Mouse (Mus musculus) megakaryocyte, embryonic 14.5 days (primary cell): ENCODE measurements around the gene Trip4. TPM values are rescaled to one million over a fixed set of nuclear protein-coding genes. Genes with fewer than 3 reads are reported as not detected.
A peak's percentile ranks its signal among the peaks of the same experiment; 100 is the strongest.

ENCODE experiments used
- H3K27me3 ChIP-seq: replicated peaks from 2 replicates; pipeline ENCODE3; 2012; ENCODE audit warnings: inconsistent platforms
- H3K36me3 ChIP-seq: replicated peaks from 2 replicates; pipeline ENCODE3; 2012; ENCODE audit warnings: low read length, inconsistent platforms, mixed read lengths
- H3K4me1 ChIP-seq: 2 replicates; pipeline ENCODE4 v1.6.1; 2012; ENCODE audit warnings: inconsistent platforms
- H3K4me3 ChIP-seq: replicated peaks from 2 replicates; pipeline ENCODE3; 2012; ENCODE audit warnings: moderate library complexity, mild to moderate bottlenecking, inconsistent platforms
- H3K9me3 ChIP-seq: 2 replicates; pipeline ENCODE4 v1.6.1; 2012; ENCODE audit warnings: inconsistent platforms
- FLI1 ChIP-seq: IDR thresholded peaks from 2 replicates; pipeline ENCODE4 v1.6.1; 2012; ENCODE audit warnings: low read length, inconsistent platforms, mixed read lengths
- GATA1 ChIP-seq: IDR thresholded peaks from 3 replicates; pipeline ENCODE4 v1.6.1; 2012; ENCODE audit warnings: mixed read lengths, low read length, inconsistent platforms, borderline replicate concordance
- polyA plus RNA-seq: library from polyadenylated mRNA; stranded (reverse); fragments of >175 nt; gene quantifications from 2 replicates; pipeline ENCODE4 v1.2.3, GENCODE M21; 2012; ENCODE audit warnings: low replicate concordance; ENCODE audit not compliant: insufficient read depth

Gene Trip4
- polyA plus RNA-seq, 1 experiment: 0.58 TPM

DNA sequence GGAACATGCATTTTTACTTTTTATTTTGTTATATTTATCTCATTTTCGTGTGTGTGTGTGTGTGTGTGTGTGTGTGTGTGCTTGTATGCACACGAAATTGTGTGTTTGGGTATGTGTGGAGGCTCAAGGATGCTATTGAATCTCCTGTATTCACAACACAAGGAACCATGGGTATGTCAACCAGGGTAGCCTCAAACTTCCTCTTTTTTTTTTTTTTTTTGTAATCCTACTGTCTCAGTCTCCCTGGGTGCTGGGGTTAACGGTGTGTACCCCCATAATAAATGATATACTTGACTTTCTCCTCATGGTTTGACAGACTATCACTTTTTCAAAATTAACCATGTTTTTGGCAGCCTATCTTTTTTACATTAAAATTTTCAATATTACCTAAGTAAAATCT lies 5.7 kb downstream of the Trip4 start:
- Histone ChIP-seq H3K4me3 (no peak overlapping the region), H3K4me1 (peaks cover 8% of the 10 kb centered on the region), H3K9me3 (no peaks in the 10 kb centered on the region), H3K36me3 (peaks cover 45% of the 10 kb centered on the region), H3K27me3 (no peaks in the 10 kb centered on the region)
- TF ChIP-seq GATA1: no peak
- no peak for TF ChIP-seq FLI1

DNA sequence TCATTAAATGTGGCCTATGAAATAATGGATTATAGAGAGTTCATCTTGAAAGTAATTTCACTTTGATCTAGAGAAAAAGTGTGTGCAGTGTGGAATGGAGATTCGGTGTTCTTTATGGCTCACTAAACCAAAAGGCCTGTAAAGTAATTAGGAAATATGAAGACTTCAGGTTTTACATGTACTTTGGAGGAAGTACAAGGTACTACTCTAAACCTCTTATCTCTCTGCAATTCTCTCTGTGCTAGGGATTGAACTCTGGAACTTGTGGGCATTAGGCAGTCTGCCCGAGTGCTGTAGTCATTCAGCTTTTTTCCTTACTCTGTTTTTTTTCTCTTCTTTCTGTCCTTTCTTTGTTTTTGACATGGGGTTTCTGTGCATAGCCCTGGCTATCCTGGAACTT lies 11.6 kb downstream of the Trip4 start:
- Histone ChIP-seq H3K36me3 (peaks cover 53% of the 10 kb centered on the region), H3K27me3 (no peaks in the 10 kb centered on the region), H3K4me1 (no peaks in the 10 kb centered on the region), H3K4me3 (no peak overlapping the region), H3K9me3 (no peaks in the 10 kb centered on the region)
- TF ChIP-seq FLI1 (no peak), GATA1 (no peak)

DNA sequence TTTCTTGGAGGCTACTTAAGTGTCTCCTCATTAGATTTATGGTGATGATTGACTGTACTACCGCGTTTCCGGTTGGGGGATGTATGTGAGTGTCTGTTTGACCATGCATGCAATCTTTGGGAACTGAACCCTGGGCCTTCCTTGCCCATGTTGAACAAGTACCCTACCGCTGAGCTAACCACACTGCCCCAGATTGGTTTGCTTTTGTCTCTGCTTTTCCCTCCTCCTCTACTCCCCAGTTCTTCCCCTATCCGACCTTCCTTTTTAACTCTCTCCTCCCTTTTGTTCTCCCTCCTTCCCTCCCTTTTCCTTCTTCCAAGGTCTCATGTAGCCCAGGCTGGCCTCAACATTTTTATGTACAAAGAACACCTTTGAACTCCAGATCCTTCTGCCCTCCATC lies 17.5 kb downstream of the Trip4 start:
- Histone ChIP-seq H3K4me3 (peak overlapping the region; percentile 93), H3K36me3 (peaks cover 23% of the 10 kb centered on the region), H3K27me3 (no peaks in the 10 kb centered on the region), H3K9me3 (no peaks in the 10 kb centered on the region), H3K4me1 (peaks cover 16% of the 10 kb centered on the region)
- TF ChIP-seq FLI1 (no peak), GATA1 (no peak)

- Histone ChIP-seq H3K36me3 (peaks cover 17% of the 10 kb centered on the region), H3K4me1 (peaks cover 16% of the 10 kb centered on the region)
Observed at GRCm38 (mm10) chr9:65890143-65890628, 18.4 kb downstream of the Trip4 start, which contains the start of gene Pclaf. Gene Pclaf (plus strand): TSS chr9:65890237.

GRCm38 (mm10) chr9:65884564-65885315 lies 23.9 kb downstream of the Trip4 start:
- Histone ChIP-seq H3K9me3 (no peaks in the 10 kb centered on the region), H3K27me3 (no peaks in the 10 kb centered on the region), H3K36me3 (peaks cover 15% of the 10 kb centered on the region), H3K4me3 (peak overlapping the region; percentile 95), H3K4me1 (peaks cover 3% of the 10 kb centered on the region)
- TF ChIP-seq GATA1: no peak
- peak; percentile 50; the same call in 1 of the 2 replicates for TF ChIP-seq FLI1

More at GRCm38 (mm10) chr9:65890143-65890628, 18.4 kb downstream of the Trip4 start, which contains the start of gene Pclaf:
- Histone ChIP-seq H3K4me3 (peak within 1 kb of the TSS; percentile 93), H3K27me3 (no peaks in the 10 kb centered on the region), H3K9me3 (no peaks in the 10 kb centered on the region)
- TF ChIP-seq GATA1 (no peak), FLI1 (peak; percentile 60; the same call in 1 of the 2 replicates)

DNA sequence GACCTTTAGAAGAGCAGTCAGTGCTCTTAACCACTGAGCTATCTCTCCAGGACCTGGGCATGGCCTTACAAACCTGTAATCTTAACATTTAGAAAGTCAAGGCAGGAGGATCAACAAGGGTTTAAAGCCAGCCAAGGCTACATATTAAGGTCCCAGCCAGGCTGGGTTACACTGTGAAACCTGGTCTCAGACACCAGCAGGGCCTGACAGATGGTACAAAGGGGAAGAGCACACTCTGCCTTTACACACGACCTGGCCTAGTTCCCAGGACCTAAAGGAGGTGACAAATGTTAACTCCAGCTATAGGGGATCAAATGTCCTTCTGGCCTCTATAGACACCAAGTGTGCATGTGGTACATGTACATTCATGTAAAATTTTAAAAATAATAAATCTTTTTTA lies 48.9 kb downstream of the Trip4 start:
- Histone ChIP-seq H3K27me3 (no peaks in the 10 kb centered on the region), H3K36me3 (peaks cover 66% of the 10 kb centered on the region)
- TF ChIP-seq FLI1 (no peak), GATA1 (no peak)

GRCm38 (mm10) chr9:65850203-65850602 lies 58.4 kb downstream of the Trip4 start:
- peaks cover 45% of the 10 kb centered on the region for H3K36me3 ChIP-seq
- H3K9me3 ChIP-seq: no peaks in the 10 kb centered on the region
- H3K4me3 ChIP-seq: no peak overlapping the region
- no peak for TF ChIP-seq GATA1
- no peak for TF ChIP-seq FLI1
- no peaks in the 10 kb centered on the region for H3K27me3 ChIP-seq
- H3K4me1 ChIP-seq: peaks cover 63% of the 10 kb centered on the region

More for the DNA sequence above, 48.9 kb downstream of the Trip4 start:
- no peak overlapping the region for H3K4me3 ChIP-seq
- no peaks in the 10 kb centered on the region for H3K9me3 ChIP-seq
- H3K4me1 ChIP-seq: peaks cover 4% of the 10 kb centered on the region; the same call in 1 of the 2 replicates

DNA sequence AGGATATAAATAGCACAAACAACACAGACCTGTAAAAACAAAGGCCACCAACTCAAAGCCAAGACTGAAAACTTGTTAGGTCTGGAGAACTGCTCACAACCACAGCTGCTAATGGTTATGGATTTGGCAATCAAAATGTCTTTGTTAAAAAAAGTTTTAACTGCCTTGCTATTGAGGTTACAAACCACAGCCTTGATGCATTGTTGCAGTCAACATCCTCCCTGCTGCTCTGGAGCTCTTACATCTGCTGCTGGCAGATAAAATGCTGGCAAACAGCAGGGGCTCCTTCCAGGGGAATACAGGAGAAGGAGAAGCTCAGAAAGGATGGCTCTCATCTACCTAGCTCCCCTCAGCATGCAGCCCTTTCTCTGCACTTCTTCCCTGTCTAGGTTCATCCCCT lies 60.4 kb downstream of the Trip4 start:
- TF ChIP-seq FLI1 (no peak), GATA1 (no peak)
- peaks cover 36% of the 10 kb centered on the region for H3K36me3 ChIP-seq

DNA sequence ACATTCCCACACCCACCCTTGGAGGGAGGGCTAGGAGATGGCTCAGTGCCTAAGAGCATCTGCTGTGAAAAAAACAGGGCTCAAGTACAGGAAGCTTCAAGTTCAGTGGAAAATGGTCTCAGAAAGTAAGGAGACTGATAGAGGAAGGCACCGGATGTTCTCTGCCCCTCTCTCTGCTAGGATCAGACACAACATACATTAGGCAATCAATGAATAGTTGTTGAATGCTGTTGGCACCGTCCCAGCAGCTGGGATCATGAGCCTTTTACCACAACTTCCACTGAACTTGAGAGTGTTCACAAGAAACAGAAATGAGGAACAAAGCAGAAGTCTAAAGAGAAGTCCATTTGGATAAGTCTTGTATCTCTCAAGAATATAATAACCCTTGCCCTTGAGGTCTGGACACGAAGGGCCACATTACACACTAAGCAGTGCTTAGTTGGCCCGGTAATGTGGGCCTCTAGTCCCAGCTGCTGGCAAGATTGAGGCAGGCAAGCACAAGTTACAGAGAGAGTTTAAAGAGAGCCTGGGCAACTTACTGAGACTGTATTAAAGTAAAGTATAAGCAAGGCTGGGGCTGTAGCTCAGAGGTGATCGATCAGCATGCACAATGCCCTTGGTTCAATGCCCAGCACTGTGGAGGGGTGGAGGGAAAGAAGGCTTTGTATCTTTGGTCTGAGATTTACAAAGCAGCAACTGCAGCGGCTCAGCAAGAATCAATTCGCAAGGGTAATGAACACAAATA lies 64.0 kb downstream of the Trip4 start:
- peaks cover 58% of the 10 kb centered on the region for H3K4me1 ChIP-seq
- H3K9me3 ChIP-seq: no peaks in the 10 kb centered on the region
- no peak for TF ChIP-seq FLI1
- TF ChIP-seq GATA1: no peak
- peaks cover 27% of the 10 kb centered on the region for H3K36me3 ChIP-seq
- no peaks in the 10 kb centered on the region for H3K27me3 ChIP-seq
- H3K4me3 ChIP-seq: peak overlapping the region; percentile 56

More for the DNA sequence above, 60.4 kb downstream of the Trip4 start:
- Histone ChIP-seq H3K4me1 (peaks cover 70% of the 10 kb centered on the region), H3K27me3 (no peaks in the 10 kb centered on the region), H3K4me3 (peak overlapping the region; percentile 62), H3K9me3 (no peaks in the 10 kb centered on the region)
